Comparison of ENCODE assay signal across 9 mouse cellular contexts in genomic region chr3:122140589-122141400, GRCm38 (mm10).
A peak's percentile ranks its signal among the peaks of the same experiment; 100 is the strongest.
DNase-seq lines count a peak whose midpoint lies in the region; ATAC-seq lines count a peak whose summit lies in the region.
"Had no signal": no experiment of that assay in that cellular context is flagged by ENCODE, and none has a peak within 500 bp of the region (broad histone marks: within the 10 kb centered on the region; RNA-seq: fewer than 3 reads in every experiment).

No protein-coding gene starts in this region.

- no peaks in the 10 kb centered on the region for H3K4me1 ChIP-seq in midbrain, embryonic 12.5 days

- no peak overlapping the region for H3K4me3 ChIP-seq in midbrain, embryonic 12.5 days
- H3K4me3 ChIP-seq: liver, embryonic 15.5 days had no signal

- 66% methylated on average over 18 of the region's 18 CpGs for WGBS in midbrain, embryonic 12.5 days

- peaks cover 19% of the 10 kb centered on the region for H3K27me3 ChIP-seq in midbrain, embryonic 12.5 days

- no peak overlapping the region for H3K4me2 ChIP-seq in midbrain, embryonic 12.5 days (replicated peaks)
- H3K4me2 ChIP-seq: liver, embryonic 15.5 days had no signal

- H3K9ac ChIP-seq in midbrain, embryonic 12.5 days (replicated peaks): no peak overlapping the region
- H3K9ac ChIP-seq: liver, embryonic 15.5 days had no signal

- H3K9me3 ChIP-seq in midbrain, embryonic 12.5 days: no peaks in the 10 kb centered on the region
- H3K9me3 ChIP-seq: liver, embryonic 15.5 days had no signal

- DNase-seq in right cerebral cortex, adult 18-20 months: peak; percentile 15
- DNase-seq in right cerebral cortex, postnatal 36 days (ENCODE audit: low spot score in 2 of 2): no peak
- DNase-seq in c-Kit-positive CD71-positive TER-119-positive erythroid progenitor cells, embryonic 14.5 days (ENCODE audit: low spot score): peak; percentile 40
- DNase-seq in forelimb bud, embryonic 11.5 days (ENCODE audit: low read depth, low spot score): peak; percentile 62
- peak; percentile 28 for DNase-seq in hindlimb bud, embryonic 11.5 days (ENCODE audit: extremely low spot score, low read depth, low spot score)
- DNase-seq in left cerebral cortex, adult 18-20 months (ENCODE audit: low spot score in 2 of 2): peak; percentile 38 to 52
- peak; percentile 58 for DNase-seq in urinary bladder, postnatal 25 days (ENCODE audit: low spot score)

- H3K27ac ChIP-seq in midbrain, embryonic 12.5 days (replicated peaks): no peak overlapping the region
- H3K27ac ChIP-seq: liver, embryonic 15.5 days had no signal

- ATAC-seq in midbrain, embryonic 12.5 days (ENCODE audit: low FRiP score, low read depth): peak; percentile 62; the same call in 1 of the 2 replicates

- H3K36me3 ChIP-seq in midbrain, embryonic 12.5 days: no peaks in the 10 kb centered on the region
- H3K36me3 ChIP-seq: liver, embryonic 15.5 days had no signal

Comparison
In these comparisons a context has a peak if more than half of its experiments do, and no peak if none do; other contexts are left out.
1. DNase-seq: peak in right cerebral cortex, adult 18-20 months (single experiment), c-Kit-positive CD71-positive TER-119-positive erythroid progenitor cells, embryonic 14.5 days (single experiment), forelimb bud, embryonic 11.5 days (single experiment), hindlimb bud, embryonic 11.5 days (single experiment), left cerebral cortex, adult 18-20 months (2 of 2) and urinary bladder, postnatal 25 days (single experiment); none in right cerebral cortex, postnatal 36 days (0 of 2).